Mouse (Mus musculus): ENCODE measurements around the gene Cypt3. TPM values are rescaled to one million over a fixed set of nuclear protein-coding genes. Genes with fewer than 3 reads are reported as not detected.

Gene Cypt3
- polyA plus RNA-seq (2012; rRNA removed), result not detected in 2 replicates

DNA sequence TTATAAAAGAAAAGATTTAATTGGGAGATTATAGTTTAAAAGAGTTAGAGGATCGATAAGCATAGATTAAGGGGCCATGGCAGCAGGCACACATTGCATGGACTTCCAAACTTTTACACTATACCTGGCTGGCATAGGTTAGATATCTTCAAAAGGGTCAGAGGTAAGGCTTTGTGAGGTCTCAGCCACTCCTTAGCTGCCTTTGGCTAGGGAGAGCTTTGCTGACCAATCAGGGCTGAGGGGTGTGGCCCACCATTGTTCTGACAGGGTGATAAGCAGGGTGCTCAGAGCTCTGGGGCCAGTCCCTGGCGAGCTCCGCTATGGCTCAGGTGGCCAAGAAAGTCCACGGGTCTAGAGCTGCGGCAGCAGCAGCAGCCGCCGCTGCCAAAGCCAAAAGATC lies at the start of gene Cypt3:
TSS of gene Cypt3 (plus strand) at position 301 of the 400 bp plus-strand sequence.
- H3K27me3 ChIP-seq (ENCODE audit: control insufficient read depth, insufficient read depth, low read length), result no peaks in the 10 kb centered on the region
- H3K36me3 ChIP-seq (ENCODE audit: control insufficient read depth, insufficient read depth, low read length), result no peaks in the 10 kb centered on the region
- TF ChIP-seq CTCF (IDR thresholded peaks at IDR 0.05; ENCODE audit: borderline replicate concordance, control insufficient read depth, extremely low read depth, insufficient read depth, low read length, poor library complexity), result no peak
- TF ChIP-seq POLR2A (IDR thresholded peaks at IDR 0.05; ENCODE audit: control insufficient read depth, extremely low read depth, insufficient read depth, low read length, poor library complexity), result no peak
- WGBS, result 85% methylated on average over 7 of the region's 7 CpGs
- no peak within 1 kb of the TSS for H3K27ac ChIP-seq (ENCODE audit: control insufficient read depth, insufficient read depth, low read length)
- no peak for DNase-seq
- H3K4me3 ChIP-seq (ENCODE audit: control insufficient read depth, insufficient read depth, low read length), result no peak within 1 kb of the TSS
- H3K4me1 ChIP-seq (replicated peaks; ENCODE audit: control insufficient read depth, insufficient read depth, low read length), result no peaks in the 10 kb centered on the region

DNA sequence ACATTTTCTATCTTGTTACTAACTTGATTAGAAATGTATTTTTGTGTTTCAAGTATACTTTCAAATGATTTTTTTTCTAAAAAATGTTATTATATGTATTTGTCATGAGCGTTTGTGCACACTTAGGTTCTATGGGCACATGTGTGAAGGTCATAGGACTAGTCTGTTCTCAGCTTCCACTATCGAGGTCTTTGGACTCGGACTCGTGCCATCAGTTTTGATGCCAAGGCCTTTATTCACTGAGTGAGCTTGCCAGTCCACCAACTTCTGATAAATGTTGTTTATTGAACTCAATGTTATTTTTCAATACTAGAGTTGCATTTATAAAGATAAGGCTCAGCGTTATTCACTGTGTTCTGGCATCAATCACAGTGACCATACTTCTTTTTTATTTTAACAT lies 42.9 kb upstream of the Cypt3 start:
- 96% methylated on average over 5 of the region's 5 CpGs for WGBS
- Histone ChIP-seq H3K27ac (ENCODE audit: control insufficient read depth, insufficient read depth, low read length) (no peak overlapping the region), H3K4me1 (replicated peaks; ENCODE audit: control insufficient read depth, insufficient read depth, low read length) (no peaks in the 10 kb centered on the region), H3K4me3 (ENCODE audit: control insufficient read depth, insufficient read depth, low read length) (no peak overlapping the region), H3K27me3 (ENCODE audit: control insufficient read depth, insufficient read depth, low read length) (no peaks in the 10 kb centered on the region), H3K36me3 (ENCODE audit: control insufficient read depth, insufficient read depth, low read length) (no peaks in the 10 kb centered on the region)
- DNase-seq, result no peak
- no peak for TF ChIP-seq POLR2A (IDR thresholded peaks at IDR 0.05; ENCODE audit: control insufficient read depth, extremely low read depth, insufficient read depth, low read length, poor library complexity)
- no peak for TF ChIP-seq CTCF (IDR thresholded peaks at IDR 0.05; ENCODE audit: borderline replicate concordance, control insufficient read depth, extremely low read depth, insufficient read depth, low read length, poor library complexity)

DNA sequence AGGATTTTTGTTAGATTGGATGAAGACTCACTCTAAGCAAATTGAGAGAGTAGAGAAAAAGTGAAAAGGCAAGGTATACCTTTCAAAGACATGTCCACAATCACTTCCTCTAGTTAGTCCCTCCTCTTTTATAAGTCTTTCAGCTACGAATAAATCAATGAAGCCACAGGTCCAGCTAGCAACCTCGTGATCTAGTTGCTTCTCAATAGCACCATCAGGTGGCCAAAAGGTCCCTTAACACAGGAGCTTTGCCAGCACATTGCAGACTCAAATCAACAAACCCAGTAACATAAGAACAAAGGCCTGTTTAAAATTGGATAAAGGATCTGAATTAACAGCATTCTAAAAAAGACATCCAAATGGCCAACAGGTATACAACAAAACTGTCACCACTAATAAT lies 30.0 kb upstream of the Cypt3 start:
- H3K4me1 ChIP-seq (replicated peaks; ENCODE audit: control insufficient read depth, insufficient read depth, low read length), result no peaks in the 10 kb centered on the region
- DNase-seq, result no peak
- H3K27me3 ChIP-seq (ENCODE audit: control insufficient read depth, insufficient read depth, low read length), result no peaks in the 10 kb centered on the region
- H3K36me3 ChIP-seq (ENCODE audit: control insufficient read depth, insufficient read depth, low read length), result no peaks in the 10 kb centered on the region
- no peak overlapping the region for H3K27ac ChIP-seq (ENCODE audit: control insufficient read depth, insufficient read depth, low read length)
- WGBS, result 2% methylated on average over 2 of the region's 2 CpGs
- TF ChIP-seq CTCF (IDR thresholded peaks at IDR 0.05; ENCODE audit: borderline replicate concordance, control insufficient read depth, extremely low read depth, insufficient read depth, low read length, poor library complexity), result no peak
- no peak for TF ChIP-seq POLR2A (IDR thresholded peaks at IDR 0.05; ENCODE audit: control insufficient read depth, extremely low read depth, insufficient read depth, low read length, poor library complexity)
- H3K4me3 ChIP-seq (ENCODE audit: control insufficient read depth, insufficient read depth, low read length), result no peak overlapping the region

GRCm38 (mm10) chrX:153556634-153557033 lies 1.8 kb upstream of the Cypt3 start:
- Histone ChIP-seq H3K27ac (ENCODE audit: control insufficient read depth, insufficient read depth, low read length) (no peak overlapping the region), H3K36me3 (ENCODE audit: control insufficient read depth, insufficient read depth, low read length) (no peaks in the 10 kb centered on the region), H3K4me3 (ENCODE audit: control insufficient read depth, insufficient read depth, low read length) (no peak overlapping the region), H3K4me1 (replicated peaks; ENCODE audit: control insufficient read depth, insufficient read depth, low read length) (no peaks in the 10 kb centered on the region), H3K27me3 (ENCODE audit: control insufficient read depth, insufficient read depth, low read length) (no peaks in the 10 kb centered on the region)
- WGBS, result 93% methylated on average over 2 of the region's 2 CpGs
- TF ChIP-seq CTCF (IDR thresholded peaks at IDR 0.05; ENCODE audit: borderline replicate concordance, control insufficient read depth, extremely low read depth, insufficient read depth, low read length, poor library complexity) (no peak), POLR2A (IDR thresholded peaks at IDR 0.05; ENCODE audit: control insufficient read depth, extremely low read depth, insufficient read depth, low read length, poor library complexity) (no peak)
- no peak for DNase-seq

DNA sequence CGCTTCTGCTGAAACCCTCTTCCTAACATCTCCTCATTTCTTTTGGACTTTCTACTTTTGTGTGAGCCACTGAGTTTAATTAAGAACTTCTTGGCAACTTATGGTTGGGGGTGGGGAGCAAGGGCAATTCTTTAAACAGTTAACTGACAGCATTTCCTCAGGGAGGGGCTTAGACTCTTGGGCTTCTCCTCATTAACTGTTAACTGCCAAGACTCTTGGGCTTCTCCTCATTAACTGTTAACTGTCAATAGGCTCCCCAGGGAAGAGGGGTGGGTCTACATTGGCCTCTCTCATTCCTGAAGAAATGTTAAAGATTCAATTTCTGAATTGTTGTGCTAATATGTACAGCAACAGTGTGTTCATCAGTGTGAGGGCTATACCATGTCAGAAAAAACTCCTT lies 6.3 kb downstream of the Cypt3 start:
- Histone ChIP-seq H3K27me3 (ENCODE audit: control insufficient read depth, insufficient read depth, low read length) (no peaks in the 10 kb centered on the region), H3K4me1 (replicated peaks; ENCODE audit: control insufficient read depth, insufficient read depth, low read length) (no peaks in the 10 kb centered on the region), H3K4me3 (ENCODE audit: control insufficient read depth, insufficient read depth, low read length) (no peak overlapping the region), H3K27ac (ENCODE audit: control insufficient read depth, insufficient read depth, low read length) (no peak overlapping the region), H3K36me3 (ENCODE audit: control insufficient read depth, insufficient read depth, low read length) (no peaks in the 10 kb centered on the region)
- DNase-seq, result no peak
- 94% methylated on average over 1 of the region's 1 CpGs for WGBS
- TF ChIP-seq CTCF (IDR thresholded peaks at IDR 0.05; ENCODE audit: borderline replicate concordance, control insufficient read depth, extremely low read depth, insufficient read depth, low read length, poor library complexity) (no peak), POLR2A (IDR thresholded peaks at IDR 0.05; ENCODE audit: control insufficient read depth, extremely low read depth, insufficient read depth, low read length, poor library complexity) (no peak)

DNA sequence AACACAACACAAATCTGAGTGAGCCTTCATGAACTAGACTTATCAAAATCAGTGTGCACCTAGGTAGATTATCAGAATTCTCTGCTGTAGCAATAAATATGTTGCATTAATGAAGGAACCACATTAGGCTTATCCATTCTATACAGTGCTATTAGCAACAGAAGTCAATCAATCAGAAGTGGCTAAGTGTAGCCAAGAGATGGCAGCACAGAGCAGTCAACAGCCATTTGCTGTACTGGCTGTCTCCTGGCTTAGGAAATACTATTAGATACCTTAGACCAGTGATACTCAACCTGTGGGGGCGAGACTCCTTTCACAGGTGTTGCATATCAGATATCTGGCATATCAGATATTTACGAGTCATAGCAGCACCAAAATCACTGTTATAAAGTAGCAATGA lies 41.2 kb downstream of the Cypt3 start:
- H3K4me3 ChIP-seq (ENCODE audit: control insufficient read depth, insufficient read depth, low read length), result no peak overlapping the region
- WGBS, result 71% methylated on average over 2 of the region's 2 CpGs
- no peaks in the 10 kb centered on the region for H3K4me1 ChIP-seq (replicated peaks; ENCODE audit: control insufficient read depth, insufficient read depth, low read length)
- no peak overlapping the region for H3K27ac ChIP-seq (ENCODE audit: control insufficient read depth, insufficient read depth, low read length)
- no peaks in the 10 kb centered on the region for H3K27me3 ChIP-seq (ENCODE audit: control insufficient read depth, insufficient read depth, low read length)
- no peaks in the 10 kb centered on the region for H3K36me3 ChIP-seq (ENCODE audit: control insufficient read depth, insufficient read depth, low read length)
- TF ChIP-seq CTCF (IDR thresholded peaks at IDR 0.05; ENCODE audit: borderline replicate concordance, control insufficient read depth, extremely low read depth, insufficient read depth, low read length, poor library complexity) (no peak), POLR2A (IDR thresholded peaks at IDR 0.05; ENCODE audit: control insufficient read depth, extremely low read depth, insufficient read depth, low read length, poor library complexity) (no peak)
- DNase-seq, result no peak

Other genes with a start within 250 kb of the Cypt3 start
- 40.9 and 55.3 TPM in 2 replicates for gene Ubqln2, start 60.4 kb upstream of the Cypt3 start, polyA plus RNA-seq (2012; rRNA removed)
- 1.0 and 1.4 TPM in 2 replicates for gene Kctd12b, start 137.8 kb downstream of the Cypt3 start, polyA plus RNA-seq (2012; rRNA removed)
- gene Nbdy, start 165.0 kb downstream of the Cypt3 start, polyA plus RNA-seq (2012; rRNA removed), result 45.9 and 47.9 TPM in 2 replicates

All from thymus, adult 2 months (tissue).